Mouse (Mus musculus): ENCODE data around the gene Mxd1.

Mxd1 gene

GRCm38 (mm10) chr6:86668580-86669239 is at the start of gene Mxd1:
TSS of gene Mxd1 (minus strand) at chr6:86669161.
- in situ Hi-C loops (cut with MboI; ENCODE audit: low pct_unique_long_range_greater_than_20kb in 1 of 2, low sequenced_read_pairs in 2 of 2, unreplicated experiment in 1 of 2): no loop called here

GRCm38 (mm10) chr6:86708072-86708774 is 39.3 kb upstream of the Mxd1 start:
- in situ Hi-C loops (cut with MboI; ENCODE audit: low pct_unique_long_range_greater_than_20kb in 1 of 2, low sequenced_read_pairs in 2 of 2, unreplicated experiment in 1 of 2): no loop called here

- in situ Hi-C loops (cut with MboI; ENCODE audit: low pct_unique_long_range_greater_than_20kb in 1 of 2, low sequenced_read_pairs in 2 of 2, unreplicated experiment in 1 of 2): no loop called here
Observed at GRCm38 (mm10) chr6:86702577-86702976, 33.6 kb upstream of the Mxd1 start.

- in situ Hi-C loops (cut with MboI; ENCODE audit: low pct_unique_long_range_greater_than_20kb in 1 of 2, low sequenced_read_pairs in 2 of 2, unreplicated experiment in 1 of 2): no loop called here
Observed at GRCm38 (mm10) chr6:86697903-86698302, 28.9 kb upstream of the Mxd1 start.

- in situ Hi-C loops (cut with MboI; ENCODE audit: low pct_unique_long_range_greater_than_20kb in 1 of 2, low sequenced_read_pairs in 2 of 2, unreplicated experiment in 1 of 2): no loop called here
Observed at GRCm38 (mm10) chr6:86696213-86696612, 27.3 kb upstream of the Mxd1 start.

- in situ Hi-C loops (cut with MboI; ENCODE audit: low pct_unique_long_range_greater_than_20kb in 1 of 2, low sequenced_read_pairs in 2 of 2, unreplicated experiment in 1 of 2): no loop called here
Observed at GRCm38 (mm10) chr6:86694465-86694864, 25.5 kb upstream of the Mxd1 start.

- in situ Hi-C loops (cut with MboI; ENCODE audit: low pct_unique_long_range_greater_than_20kb in 1 of 2, low sequenced_read_pairs in 2 of 2, unreplicated experiment in 1 of 2): no loop called here
Observed at GRCm38 (mm10) chr6:86689671-86690070, 20.7 kb upstream of the Mxd1 start.

GRCm38 (mm10) chr6:86686971-86687370 is 18.0 kb upstream of the Mxd1 start:
- in situ Hi-C loops (cut with MboI; ENCODE audit: low pct_unique_long_range_greater_than_20kb in 1 of 2, low sequenced_read_pairs in 2 of 2, unreplicated experiment in 1 of 2): no loop called here

- in situ Hi-C loops (cut with MboI; ENCODE audit: low pct_unique_long_range_greater_than_20kb in 1 of 2, low sequenced_read_pairs in 2 of 2, unreplicated experiment in 1 of 2): no loop called here
Observed at GRCm38 (mm10) chr6:86684655-86685011, 15.7 kb upstream of the Mxd1 start.

- in situ Hi-C loops (cut with MboI; ENCODE audit: low pct_unique_long_range_greater_than_20kb in 1 of 2, low sequenced_read_pairs in 2 of 2, unreplicated experiment in 1 of 2): no loop called here
Observed at GRCm38 (mm10) chr6:86683872-86684654, 15.1 kb upstream of the Mxd1 start, which contains the start of gene Snrnp27. TSS of gene Snrnp27 (minus strand) at chr6:86684522.

GRCm38 (mm10) chr6:86681289-86681688 is 12.3 kb upstream of the Mxd1 start:
- in situ Hi-C loops (cut with MboI; ENCODE audit: low pct_unique_long_range_greater_than_20kb in 1 of 2, low sequenced_read_pairs in 2 of 2, unreplicated experiment in 1 of 2): no loop called here

- in situ Hi-C loops (cut with MboI; ENCODE audit: low pct_unique_long_range_greater_than_20kb in 1 of 2, low sequenced_read_pairs in 2 of 2, unreplicated experiment in 1 of 2): loop anchor here in 1 of 2 experiments (5.0 to 10.0 kb wide), 2 partner anchors 91 to 134 kb away; no protein-coding TSS in a partner anchor
Observed at GRCm38 (mm10) chr6:86678341-86678740, 9.4 kb upstream of the Mxd1 start.

- in situ Hi-C loops (cut with MboI; ENCODE audit: low pct_unique_long_range_greater_than_20kb in 1 of 2, low sequenced_read_pairs in 2 of 2, unreplicated experiment in 1 of 2): loop anchor here in 1 of 2 experiments (10.0 kb wide), 1 partner anchor 126 kb away; no protein-coding TSS in a partner anchor
Observed at GRCm38 (mm10) chr6:86670873-86671272, 1.9 kb upstream of the Mxd1 start.

- in situ Hi-C loops (cut with MboI; ENCODE audit: low pct_unique_long_range_greater_than_20kb in 1 of 2, low sequenced_read_pairs in 2 of 2, unreplicated experiment in 1 of 2): no loop called here
Observed at GRCm38 (mm10) chr6:86669240-86669727, 323 bp upstream of the Mxd1 start.

- in situ Hi-C loops (cut with MboI; ENCODE audit: low pct_unique_long_range_greater_than_20kb in 1 of 2, low sequenced_read_pairs in 2 of 2, unreplicated experiment in 1 of 2): no loop called here
Observed at GRCm38 (mm10) chr6:86667061-86667460, 1.9 kb downstream of the Mxd1 start.

GRCm38 (mm10) chr6:86665560-86666307 is 3.2 kb downstream of the Mxd1 start:
- in situ Hi-C loops (cut with MboI; ENCODE audit: low pct_unique_long_range_greater_than_20kb in 1 of 2, low sequenced_read_pairs in 2 of 2, unreplicated experiment in 1 of 2): no loop called here

- in situ Hi-C loops (cut with MboI; ENCODE audit: low pct_unique_long_range_greater_than_20kb in 1 of 2, low sequenced_read_pairs in 2 of 2, unreplicated experiment in 1 of 2): no loop called here
Observed at GRCm38 (mm10) chr6:86665076-86665475, 3.9 kb downstream of the Mxd1 start.

- in situ Hi-C loops (cut with MboI; ENCODE audit: low pct_unique_long_range_greater_than_20kb in 1 of 2, low sequenced_read_pairs in 2 of 2, unreplicated experiment in 1 of 2): no loop called here
Observed at GRCm38 (mm10) chr6:86660161-86660877, 8.6 kb downstream of the Mxd1 start.

Data from mouse embryonic stem cell (cell line).